Mouse (Mus musculus) right cerebral cortex, postnatal 25 days (tissue): ENCODE data around the gene Klrb1b.
A peak's percentile ranks its signal among the peaks of the same experiment; 100 is the strongest.
"Not testable (repeated sequence)": the region's sequence is repeated elsewhere in the genome, so short reads cannot be mapped to it uniquely, and the experiment has no call there.

Experiments used
- DNase-seq: peaks from one replicate; pipeline ENCODE4 v3.0.0; 2022

Klrb1b gene

DNA sequence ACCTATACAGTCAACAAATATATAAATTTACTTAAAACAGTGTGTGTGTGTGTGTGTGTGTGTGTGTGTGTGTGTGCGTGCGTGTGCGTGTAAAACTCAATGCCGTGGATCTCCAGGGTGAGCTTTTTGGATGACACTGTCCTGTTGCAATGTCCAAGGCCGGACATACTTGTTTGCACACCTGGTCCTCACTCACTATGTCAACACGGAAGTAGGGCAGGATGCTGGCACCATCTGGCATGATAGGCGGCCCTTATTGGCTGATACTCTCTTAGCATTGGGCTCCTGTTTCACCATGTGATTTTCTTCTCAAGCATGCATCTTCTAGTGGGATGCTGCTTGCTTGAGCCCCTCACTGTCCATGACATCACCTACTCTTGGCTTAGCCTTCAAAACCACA lies 13.8 kb upstream of the Klrb1b start:
- DNase-seq, result no peak

DNA sequence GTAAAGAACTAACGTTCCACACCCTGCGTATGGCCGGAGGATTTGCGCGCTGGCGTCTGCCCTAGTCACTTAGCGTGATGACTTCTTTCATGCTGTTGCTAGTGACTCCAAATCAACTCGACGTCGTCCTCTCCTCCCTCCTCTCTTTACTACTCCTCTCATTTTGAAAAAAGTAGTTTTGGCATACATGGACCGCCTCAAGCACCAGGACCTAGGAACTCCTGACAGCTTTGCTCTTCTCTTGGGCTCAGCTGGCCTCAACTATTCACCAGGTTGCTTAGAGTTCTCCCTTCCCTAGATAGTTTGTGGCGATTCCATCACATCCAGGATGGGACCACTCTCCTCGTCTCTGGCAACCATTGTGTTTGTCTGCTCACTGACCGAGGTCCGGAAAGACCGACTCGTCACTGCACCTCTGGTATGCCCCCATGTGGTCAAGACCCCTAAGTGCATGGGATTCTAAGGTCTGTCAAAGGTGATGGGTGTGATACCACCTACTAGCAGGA lies 13.2 kb upstream of the Klrb1b start:
- DNase-seq, result peak; percentile 67

DNA sequence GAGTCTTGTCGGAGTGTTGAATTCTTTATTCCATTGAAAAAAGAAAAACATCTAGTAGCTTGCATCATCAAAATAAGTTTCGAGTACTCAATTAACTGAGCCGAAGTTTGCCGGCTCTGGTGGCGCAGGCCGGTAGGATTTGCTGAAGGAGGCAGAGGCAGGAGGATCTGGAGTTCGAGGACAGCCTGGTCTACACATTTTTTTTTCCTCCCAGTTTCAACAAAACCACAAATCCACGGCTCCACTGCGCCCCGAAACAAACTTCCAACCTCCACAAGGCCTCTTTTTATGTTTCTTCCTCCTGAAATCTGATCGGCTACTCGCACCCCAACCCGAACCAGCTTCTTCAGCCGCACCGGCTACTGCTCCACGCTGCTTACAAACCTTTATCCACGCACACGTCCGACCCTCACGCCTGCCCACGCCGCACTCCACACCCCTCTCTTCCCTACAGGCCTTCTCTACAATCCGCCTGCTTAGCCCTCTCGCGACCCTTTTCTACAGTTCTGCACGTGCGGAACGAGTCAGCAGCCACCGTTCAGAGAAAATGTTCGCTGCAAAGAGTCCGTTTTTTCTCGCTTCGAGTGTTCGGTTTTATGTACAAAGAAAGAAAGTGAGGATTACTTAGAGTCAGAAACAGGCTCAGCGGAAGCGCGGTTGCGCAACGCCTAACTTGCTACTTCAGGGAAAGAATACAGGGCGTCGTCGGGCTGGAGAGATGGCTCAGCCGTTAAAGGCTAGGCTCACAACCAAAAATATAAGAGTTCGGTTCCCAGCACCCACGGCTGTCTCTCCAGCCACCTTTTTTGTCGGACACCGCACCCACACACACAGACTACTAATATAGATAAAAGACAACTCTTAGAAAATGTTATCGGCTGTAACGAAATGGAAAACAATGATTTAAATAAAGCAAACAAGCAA lies 12.5 kb upstream of the Klrb1b start:
- peak; percentile 88 for DNase-seq

DNA sequence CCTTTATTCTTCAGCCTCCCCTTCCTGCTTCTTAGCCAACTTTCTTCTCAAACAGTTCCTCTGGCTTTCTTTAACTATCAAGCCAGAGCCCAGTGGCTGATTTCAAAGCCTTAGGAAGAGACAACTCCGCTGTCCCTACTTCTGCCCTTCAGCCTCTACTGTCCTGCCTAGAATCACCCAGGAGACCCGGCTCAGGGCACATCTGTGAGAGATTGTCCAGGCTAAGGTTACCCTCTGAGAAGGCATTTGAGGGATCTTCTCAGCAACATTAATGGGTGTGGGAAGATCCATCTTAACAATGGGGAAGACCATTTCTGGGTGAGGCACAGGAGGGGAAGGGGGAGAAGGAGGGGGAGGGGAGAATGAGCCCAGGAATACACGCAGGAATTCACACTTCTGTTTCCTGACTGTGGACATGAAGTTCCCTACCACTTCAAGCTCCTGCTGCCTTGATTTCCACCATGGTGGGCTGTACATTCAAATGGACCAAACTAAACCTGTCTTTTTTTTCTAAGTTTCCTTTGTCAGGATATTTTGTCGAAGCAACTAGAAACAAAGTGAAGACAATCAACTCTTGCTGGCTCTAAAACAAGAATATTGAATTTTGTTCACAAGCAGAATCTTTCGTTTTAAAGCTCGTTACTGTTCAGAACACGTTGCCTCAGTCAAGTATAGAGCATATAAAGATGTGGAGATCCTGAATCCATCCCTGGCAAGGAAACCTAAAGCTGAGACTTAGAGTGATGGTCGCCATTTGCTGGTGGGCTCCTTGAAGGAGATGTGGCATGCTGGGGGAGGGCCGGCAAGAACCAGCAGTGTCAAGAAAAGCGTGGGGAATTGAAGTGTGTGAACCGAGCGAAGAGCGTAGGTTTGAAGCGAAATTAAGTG lies 11.6 kb upstream of the Klrb1b start:
- no peak for DNase-seq

DNA sequence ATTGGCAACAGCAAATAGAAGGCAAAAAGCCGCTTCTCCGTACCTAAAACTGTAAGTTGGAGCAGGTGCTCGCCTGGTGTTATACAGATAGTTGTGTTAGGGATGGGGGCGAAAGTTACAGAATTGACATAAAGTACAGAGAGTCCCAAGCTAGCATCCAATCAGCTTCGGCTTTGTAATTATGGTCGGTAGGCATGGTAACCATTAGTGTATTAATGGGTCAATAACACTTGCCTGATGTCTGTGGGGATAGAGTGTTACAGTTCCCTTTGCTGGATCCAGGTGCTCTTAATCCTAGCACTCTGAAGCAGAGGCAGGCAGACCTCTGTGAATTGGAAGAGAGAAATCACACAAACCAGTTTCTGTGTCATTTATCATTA lies 10.8 kb upstream of the Klrb1b start:
- DNase-seq, result no peak

DNA sequence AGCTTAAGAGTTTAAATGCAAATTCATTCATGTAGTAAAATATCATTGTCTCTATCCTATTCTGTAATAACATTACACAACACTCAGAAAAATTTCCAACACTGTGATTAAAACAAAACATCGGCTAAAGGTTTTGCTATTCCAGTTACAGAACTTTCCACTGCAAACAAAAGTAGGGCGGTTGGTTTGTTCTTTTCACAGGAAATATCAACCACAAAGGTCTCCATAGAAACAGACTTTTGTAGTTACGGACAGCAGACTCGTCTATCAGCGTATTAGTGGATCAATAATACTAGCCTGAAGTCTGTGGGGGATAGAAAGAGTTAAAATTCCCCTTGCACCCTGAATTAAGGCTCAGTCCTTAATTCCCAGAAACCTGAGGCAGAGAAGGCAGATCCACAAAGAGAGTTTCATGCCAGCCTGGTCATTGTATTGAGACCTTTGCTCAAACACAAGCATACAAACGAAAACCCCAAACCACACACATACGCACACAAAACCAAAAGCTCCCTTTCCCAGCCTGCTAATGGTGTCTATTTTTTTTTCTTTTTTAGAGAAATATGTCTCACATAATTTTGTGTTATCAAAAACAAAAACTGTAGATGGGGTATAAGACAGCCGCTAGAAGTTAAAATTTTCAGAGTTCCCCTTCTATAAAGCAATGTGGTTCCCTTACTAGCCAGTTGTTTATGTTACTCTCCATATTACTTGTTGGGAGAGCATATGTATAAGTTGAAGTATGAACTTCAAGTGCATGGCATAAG lies 10.2 kb upstream of the Klrb1b start:
- no peak for DNase-seq

DNA sequence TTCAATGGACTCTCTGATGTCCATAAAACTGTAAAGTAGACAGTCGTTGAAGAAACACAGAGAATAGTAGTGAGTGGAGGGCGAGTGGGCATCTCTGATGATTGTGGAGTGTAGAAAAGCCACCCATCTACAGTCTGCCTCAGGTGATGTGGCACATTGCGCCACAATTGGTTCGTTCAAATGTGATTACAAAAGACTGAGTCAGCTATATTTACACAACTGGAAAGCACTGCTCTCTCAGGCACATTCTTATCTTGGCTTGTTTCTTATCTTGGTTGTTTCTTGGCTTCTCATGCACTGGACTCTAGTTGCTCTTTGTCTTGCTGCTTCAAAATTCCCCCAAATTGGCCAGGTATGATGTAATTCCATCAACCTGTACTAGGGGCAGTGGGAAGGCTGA lies 9.4 kb upstream of the Klrb1b start:
- no peak for DNase-seq

DNA sequence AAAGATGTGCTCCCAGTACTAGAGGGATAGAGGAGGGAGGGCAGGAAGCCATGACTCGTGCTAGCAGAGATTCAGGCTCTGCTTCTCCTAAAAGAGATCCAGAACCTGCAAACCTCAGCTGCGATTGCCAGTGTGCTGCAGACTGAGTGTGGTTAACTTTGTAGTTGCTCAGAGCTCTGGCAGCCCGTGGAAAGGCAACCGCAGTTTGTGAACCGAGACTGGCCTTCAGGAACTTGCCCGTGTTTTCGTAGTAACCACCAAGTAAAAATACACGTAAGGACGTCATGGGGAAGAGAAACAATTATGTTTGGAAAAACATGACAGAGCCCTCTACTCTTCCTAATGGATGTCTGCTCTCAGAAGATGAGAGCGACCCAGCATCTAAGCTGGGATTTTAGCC lies 6.9 kb upstream of the Klrb1b start:
- no peak for DNase-seq

DNA sequence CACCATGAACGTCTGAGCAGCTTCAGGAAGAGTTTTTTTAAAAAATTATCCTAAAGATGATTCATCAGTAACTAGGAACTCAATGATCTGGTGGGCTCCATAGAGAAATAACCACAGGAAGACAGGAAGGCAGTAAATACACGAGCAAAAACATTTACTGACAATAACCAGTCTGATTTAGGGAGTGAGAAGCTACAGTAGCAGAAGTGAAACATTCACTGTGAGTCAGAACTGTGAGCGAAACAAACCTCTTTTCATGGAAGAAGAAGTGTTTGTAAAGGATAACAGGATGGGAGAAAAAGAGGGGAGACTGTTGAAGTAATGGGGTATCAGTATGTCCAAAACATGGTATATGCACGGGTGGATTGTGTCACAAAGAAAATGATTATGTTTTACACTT lies 3.7 kb upstream of the Klrb1b start:
- DNase-seq, result no peak

DNA sequence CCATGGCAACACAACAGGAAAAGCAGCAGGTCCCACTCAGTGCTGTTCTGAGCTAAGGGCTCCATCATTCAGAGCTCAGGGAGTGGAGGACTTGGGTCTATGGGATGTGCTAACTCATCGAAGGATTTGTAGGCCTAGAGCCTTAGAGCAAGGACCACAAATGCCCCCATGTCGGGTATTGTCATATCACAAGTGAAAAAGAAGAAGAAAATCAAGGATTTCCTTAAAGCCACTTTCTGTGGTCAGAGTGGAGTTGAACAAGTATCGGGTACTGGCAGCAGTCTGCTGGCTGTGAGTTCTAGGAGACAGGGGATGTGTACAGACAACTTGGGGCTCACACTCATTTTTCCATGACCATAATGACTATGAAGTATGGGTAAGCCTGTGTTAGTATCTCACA lies 650 bp upstream of the Klrb1b start:
- DNase-seq, result no peak

DNA sequence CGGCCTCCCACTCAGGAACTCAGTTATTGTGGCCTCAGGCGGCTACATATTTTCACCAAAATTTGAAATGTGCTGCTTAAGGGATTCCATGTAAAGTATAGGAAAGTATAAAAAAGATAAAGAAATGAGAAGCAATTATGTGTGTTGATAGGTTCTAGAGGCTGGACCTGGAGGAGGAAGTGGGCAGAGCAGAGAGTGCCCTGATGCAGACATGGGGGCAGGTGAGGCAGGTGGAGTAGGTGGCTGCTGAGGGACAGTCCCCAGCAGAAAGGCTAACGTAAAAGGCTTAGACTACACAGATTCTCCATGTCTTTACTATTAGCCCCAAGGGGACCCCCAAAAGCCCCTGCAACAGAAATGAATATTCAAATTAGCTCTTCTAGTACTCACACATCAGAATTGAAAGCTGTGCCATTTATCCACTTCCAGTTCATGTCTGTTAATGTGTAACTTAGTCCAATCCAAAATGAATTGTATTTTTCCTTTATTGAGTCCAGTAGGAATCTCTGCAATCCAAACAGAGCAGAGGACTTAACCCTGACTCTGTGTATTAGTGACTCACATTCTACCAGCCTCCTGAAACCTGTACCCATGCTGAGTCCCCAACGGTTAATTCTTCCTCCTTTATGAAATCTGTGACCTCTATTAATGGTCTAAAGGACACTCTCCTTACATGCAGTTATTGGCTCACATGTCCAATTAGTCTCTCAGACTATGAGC lies 7.9 kb downstream of the Klrb1b start:
- no peak for DNase-seq

DNA sequence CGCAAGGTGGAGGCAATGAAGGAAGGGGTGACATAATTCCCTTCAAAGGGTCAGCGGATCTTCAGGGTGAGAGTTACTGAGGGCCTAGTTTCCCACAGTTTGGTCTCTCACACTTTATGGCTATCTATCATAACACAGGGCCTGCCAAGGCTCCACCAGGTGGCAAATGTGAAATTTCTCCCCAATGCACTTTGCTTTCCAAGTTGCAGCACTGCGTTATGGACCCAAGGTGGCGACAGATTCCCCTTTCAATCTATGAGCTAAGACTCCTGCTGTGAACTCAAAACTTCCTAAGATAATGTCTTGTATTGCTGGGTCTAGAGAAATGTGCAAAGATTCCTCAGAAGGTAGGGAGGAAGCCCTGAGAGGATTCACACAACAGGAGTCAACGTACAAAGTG lies 17.6 kb downstream of the Klrb1b start:
- DNase-seq, result no peak

DNA sequence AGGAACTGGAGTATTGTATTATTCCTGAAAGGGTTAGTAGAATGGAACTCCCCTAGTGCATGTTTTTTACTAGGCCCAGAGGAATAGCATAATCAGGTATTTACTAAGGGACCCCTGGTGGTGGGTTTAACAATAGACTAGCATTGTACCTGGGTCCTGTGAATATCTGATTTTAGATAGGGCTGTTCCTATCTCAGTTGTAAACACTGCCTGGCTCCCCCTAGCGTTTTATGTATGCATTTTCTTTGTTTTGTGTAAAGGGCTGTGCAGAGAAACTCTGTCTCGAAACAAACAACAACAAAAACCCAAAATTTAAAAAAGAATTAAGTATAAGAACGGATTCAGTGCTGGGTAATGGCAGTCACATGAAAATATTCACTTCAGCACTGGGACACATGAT lies 19.1 kb downstream of the Klrb1b start:
- DNase-seq, result no peak

DNA sequence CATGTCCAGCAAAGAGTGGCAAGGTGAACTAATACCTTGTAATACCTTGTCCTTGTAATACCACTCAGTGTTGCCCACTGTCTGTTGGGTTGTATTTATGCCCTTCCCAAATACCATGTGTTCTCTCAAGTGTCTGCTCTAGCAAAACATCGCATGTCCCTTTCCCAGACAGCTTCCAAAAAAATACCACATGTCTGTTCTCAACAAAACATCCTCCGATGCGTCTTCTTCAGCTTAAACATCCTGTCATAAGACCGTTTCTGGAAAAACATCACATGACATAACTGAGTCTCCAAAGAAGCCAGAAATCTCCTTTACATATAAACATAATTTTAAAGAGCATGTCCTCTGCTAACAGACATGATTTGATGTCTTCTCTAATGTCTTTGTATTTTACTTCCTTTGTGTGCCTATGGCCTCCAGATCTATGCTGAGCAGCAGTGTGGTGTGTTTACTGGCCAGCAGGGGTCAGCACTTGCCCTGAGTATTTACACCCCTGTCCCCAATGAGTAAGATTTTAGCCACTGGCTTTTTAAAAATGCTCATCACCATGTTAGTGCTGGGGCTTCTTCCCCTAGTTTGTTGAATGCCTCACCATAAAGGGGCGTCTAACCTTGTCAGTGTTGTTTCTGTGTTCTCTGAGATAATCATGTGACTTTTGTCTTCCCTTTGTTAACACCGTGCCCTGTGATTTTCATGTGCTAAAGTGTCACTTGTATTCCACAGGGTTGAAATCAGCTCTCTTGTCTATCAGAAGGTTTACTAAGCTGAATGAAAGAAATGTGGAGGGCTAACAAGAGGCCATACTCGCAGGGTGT lies 21.1 kb downstream of the Klrb1b start:
- DNase-seq, result not testable (repeated sequence)

DNA sequence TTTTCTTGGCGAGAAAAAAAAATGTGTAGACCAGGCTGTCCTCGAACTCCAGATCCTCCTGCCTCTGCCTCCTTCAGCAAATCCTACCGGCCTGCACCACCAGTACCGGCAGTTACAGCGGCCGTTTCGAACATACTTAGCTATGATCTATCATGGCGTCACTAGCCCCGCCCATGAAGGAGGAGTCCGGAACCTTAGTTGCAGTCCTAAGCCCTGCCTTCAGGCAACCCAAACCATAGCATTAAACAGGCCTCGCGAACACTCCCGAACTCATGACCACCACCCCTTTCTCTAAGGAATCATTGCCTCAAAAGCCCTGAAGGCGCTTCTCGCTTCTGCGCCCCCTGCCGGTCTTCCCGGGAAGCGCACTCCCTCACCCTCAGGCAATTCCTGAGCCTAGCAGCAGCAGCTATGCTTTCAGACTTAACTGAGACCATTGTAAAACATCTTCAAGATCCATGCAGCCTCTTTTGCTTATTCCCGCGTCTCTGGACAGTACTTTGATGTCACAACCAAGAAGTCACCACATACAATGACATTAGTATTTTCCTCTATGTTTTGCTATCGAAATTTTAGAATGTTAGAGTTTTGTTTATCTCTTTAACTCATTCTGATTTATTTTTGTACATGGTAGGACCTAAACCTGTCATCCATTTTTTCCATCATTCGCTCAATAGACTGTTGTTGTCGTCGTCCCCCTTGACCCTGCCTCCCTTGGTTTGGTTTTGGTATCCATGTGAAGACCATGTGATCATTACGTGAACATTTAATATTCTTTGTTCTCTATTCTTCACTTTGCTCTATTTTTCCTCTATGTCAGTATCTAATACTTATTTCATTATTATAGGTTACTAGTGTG lies 22.9 kb downstream of the Klrb1b start:
- peak; percentile 91 for DNase-seq

DNA sequence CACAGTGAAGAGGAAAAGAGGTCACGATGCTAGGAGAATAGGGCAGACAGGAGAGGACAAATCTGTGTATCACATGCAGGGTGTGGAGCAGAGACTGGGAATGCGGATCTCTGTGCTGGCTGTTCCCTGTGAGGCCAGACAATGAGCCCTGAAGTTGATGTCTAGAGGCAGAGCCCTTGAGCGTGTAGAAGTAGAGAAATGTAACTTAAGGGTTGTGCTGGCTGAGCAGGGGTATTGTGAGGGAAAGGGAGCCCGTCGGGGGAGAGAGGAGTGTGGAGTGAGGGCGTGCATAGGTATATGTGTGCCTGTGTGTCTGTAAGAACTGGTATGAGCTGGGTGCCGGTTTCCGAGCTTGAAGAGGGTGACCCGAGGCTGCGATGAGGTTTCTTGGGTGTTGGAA lies 23.6 kb downstream of the Klrb1b start:
- DNase-seq, result peak; percentile 32

DNA sequence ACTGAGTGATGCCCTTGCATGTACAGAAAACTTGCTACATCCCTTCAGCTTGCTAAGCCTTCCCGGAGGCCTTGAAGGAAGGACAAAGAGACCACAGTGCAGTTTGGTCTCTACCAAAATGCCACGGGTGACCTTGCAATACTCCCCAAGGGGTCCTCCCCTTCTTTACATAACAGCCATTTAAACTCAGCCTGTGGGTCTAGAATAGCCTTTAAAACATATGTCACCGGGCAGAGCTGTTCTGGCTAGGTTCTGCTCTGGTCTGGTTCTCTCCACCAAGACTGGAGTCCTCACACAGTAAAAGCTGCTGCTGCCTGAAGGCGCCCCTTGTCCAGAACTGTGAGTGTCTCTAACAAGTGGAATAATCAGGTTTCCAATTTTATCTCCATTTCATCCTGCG lies 25.4 kb downstream of the Klrb1b start:
- DNase-seq, result not testable (repeated sequence)

DNA sequence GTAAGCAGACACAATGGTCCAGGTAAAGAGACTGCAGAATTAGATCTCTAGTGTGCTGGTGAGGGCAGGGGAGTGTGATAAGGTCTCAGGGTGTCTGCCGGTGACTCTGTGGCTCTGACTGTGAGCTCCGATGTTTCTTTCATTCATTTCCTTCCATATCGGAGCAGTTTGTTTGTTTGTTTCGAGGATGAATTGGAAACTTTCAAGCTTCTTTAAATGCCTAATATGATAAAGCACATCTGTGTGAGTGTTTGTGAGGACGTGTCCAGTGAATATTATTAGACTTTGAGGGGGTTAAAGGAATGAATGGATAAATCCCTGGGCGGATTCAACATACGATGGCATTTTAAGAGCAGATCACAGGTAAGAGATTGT lies 26.2 kb downstream of the Klrb1b start:
- no peak for DNase-seq

DNA sequence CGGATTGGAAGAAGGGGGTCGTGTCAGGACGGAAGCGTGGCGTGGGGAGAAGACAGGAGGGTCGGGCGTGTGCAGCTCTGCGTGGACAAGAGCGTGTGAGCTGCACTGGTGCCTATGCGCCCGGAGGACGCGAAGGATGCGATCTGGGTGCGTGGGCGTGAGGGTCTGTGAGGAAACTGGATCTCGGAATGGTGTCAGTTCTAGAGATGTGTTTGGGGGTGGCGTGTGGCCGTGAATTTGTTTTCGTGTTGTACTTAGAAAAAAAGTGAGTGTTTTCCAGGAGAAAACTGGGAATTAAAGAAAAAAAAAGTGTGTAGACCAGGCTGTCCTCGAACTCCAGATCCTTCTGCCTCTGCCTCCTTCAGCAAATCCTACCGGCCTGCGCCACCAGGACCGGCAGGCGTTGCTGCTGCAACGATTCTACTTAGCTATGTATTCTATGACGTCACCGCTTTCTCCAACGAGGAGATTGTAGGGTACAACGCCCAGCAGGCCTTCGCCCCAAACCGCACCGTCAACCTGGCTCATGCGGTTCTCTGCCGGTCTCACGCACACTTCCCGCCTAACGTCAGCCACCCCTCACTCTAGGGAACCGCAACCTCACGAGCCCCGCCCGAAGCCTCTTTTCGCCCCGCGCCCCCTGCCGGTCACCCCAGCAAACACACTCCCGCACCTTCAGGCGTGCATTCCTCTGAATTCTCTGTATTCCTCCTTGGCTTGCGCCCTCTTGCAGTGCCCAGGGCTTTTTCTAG lies 26.8 kb downstream of the Klrb1b start:
- DNase-seq, result peak; percentile 83

DNA sequence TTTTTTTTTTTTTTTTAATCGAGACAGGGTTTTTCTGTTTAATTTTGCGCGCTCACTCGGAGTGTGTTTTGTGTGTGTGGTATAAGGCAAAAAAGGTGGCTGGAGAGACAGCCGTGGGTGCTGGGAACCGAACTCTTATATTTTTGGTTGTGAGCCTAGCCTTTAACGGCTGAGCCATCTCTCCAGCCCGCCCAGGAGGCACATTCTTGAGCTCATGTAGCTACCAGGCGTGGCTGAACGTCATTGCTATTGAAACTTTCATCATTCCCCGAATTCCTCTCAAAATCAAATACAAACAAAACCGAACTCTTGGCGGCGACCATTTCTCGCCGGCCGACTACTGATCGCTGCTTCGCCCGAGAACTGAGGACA lies 27.4 kb downstream of the Klrb1b start:
- DNase-seq, result peak; percentile 77
